Mouse (Mus musculus) midbrain, embryonic 16.5 days (tissue): ENCODE data around the gene Tcf7l2. TPM values are rescaled to one million over a fixed set of nuclear protein-coding genes. Genes with fewer than 3 reads are reported as not detected.

Experiments used
- ATAC-seq: fragments of 200-750 bp; cut with Nextera tagmentation; 2 replicates; pipeline ENCODE4 v1.8.0; 2017; ENCODE audit warnings: moderate TSS enrichment
- H3K27ac ChIP-seq: fragments of 300-500 bp; sonication (generic); 2 replicates; pipeline ENCODE4 v1.5.1; 2014; ENCODE audit warnings: mild to moderate bottlenecking, low read length, mixed read lengths
- H3K27me3 ChIP-seq: fragments of 300-500 bp; sonication (generic); 2 replicates; pipeline ENCODE4 v1.6.1; 2014; ENCODE audit warnings: low read depth, low read length, mixed read lengths; ENCODE audit not compliant: control insufficient read depth, insufficient read depth
- H3K36me3 ChIP-seq: fragments of 300-500 bp; sonication (generic); 2 replicates; pipeline ENCODE4 v1.6.1; 2014; ENCODE audit warnings: mild to moderate bottlenecking, low read length, moderate library complexity, mixed read lengths; ENCODE audit not compliant: control insufficient read depth, insufficient read depth
- H3K4me1 ChIP-seq: fragments of 300-500 bp; sonication (generic); 2 replicates; pipeline ENCODE4 v1.6.1; 2014; ENCODE audit warnings: mild to moderate bottlenecking, low read length, mixed read lengths; ENCODE audit not compliant: control insufficient read depth, insufficient read depth
- H3K4me2 ChIP-seq: fragments of 300-500 bp; sonication (generic); 2 replicates; pipeline ENCODE4 v1.6.1; 2014; ENCODE audit warnings: mild to moderate bottlenecking, low read length, mixed read lengths
- H3K4me3 ChIP-seq: fragments of 300-500 bp; sonication (generic); 2 replicates; pipeline ENCODE4 v1.5.1; 2014; ENCODE audit warnings: low read depth, mild to moderate bottlenecking, low read length, moderate library complexity, mixed read lengths
- H3K9ac ChIP-seq: fragments of 300-500 bp; sonication (generic); 2 replicates; pipeline ENCODE4 v1.6.1; 2014; ENCODE audit warnings: low read depth, low read length, mixed read lengths
- H3K9me3 ChIP-seq: fragments of 300-500 bp; sonication (generic); replicated peaks from 2 replicates; pipeline ENCODE4 v1.6.1; 2014; ENCODE audit warnings: mild to moderate bottlenecking, low read length, mixed read lengths; ENCODE audit not compliant: control insufficient read depth, poor library complexity, severe bottlenecking
- WGBS: fragments of 180-500 bp; shearing (Covaris S2); extraction: QIAGEN DNeasy Blood & Tissue Kit; methylation state at CpG from one replicate; pipeline ENCODE4 v1.1.7; 2014; 5-methylcytosine and 5-hydroxymethylcytosine counted together
- polyA plus RNA-seq: library from polyadenylated mRNA; unstranded; fragments of >200 nt; fragmentation: Nextera tagmentation; extraction: Ambion mirVana; gene quantifications from 2 replicates; pipeline ENCODE4 v1.2.1, GENCODE M21; 2015

The Tcf7l2 gene
- polyA plus RNA-seq, 1 experiment from 2014 or later = 824 TPM

- 68% methylated on average over 11 of the region's 11 CpGs for WGBS
- Histone ChIP-seq H3K4me1 (peaks cover 39% of the 10 kb centered on the region), H3K36me3 (no peaks in the 10 kb centered on the region), H3K27me3 (no peaks in the 10 kb centered on the region), H3K4me2 (no peak overlapping the region; the same call in 1 of the 2 replicates), H3K27ac (no peak overlapping the region), H3K9ac (no peak overlapping the region), H3K4me3 (no peak overlapping the region), H3K9me3 (no peaks in the 10 kb centered on the region)
- ATAC-seq = no peak
Observed at GRCm38 (mm10) chr19:55768889-55769288, 27.3 kb downstream of the Tcf7l2 start.

- Histone ChIP-seq H3K36me3 (no peaks in the 10 kb centered on the region), H3K4me1 (peaks cover 39% of the 10 kb centered on the region), H3K4me3 (no peak overlapping the region), H3K9me3 (no peaks in the 10 kb centered on the region), H3K27me3 (no peaks in the 10 kb centered on the region), H3K27ac (peak overlapping the region; percentile 66), H3K9ac (no peak overlapping the region), H3K4me2 (peak overlapping the region; percentile 27; the same call in 1 of the 2 replicates)
- WGBS = 29% methylated on average over 4 of the region's 4 CpGs
- ATAC-seq = no peak
Observed at GRCm38 (mm10) chr19:55774334-55774733, 32.7 kb downstream of the Tcf7l2 start.

GRCm38 (mm10) chr19:55774824-55775223 lies 33.2 kb downstream of the Tcf7l2 start:
- Histone ChIP-seq H3K4me3 (no peak overlapping the region), H3K27me3 (no peaks in the 10 kb centered on the region), H3K4me1 (peaks cover 43% of the 10 kb centered on the region), H3K9me3 (no peaks in the 10 kb centered on the region), H3K27ac (peak overlapping the region; percentile 13; the same call in 1 of the 2 replicates), H3K36me3 (no peaks in the 10 kb centered on the region), H3K4me2 (no peak overlapping the region), H3K9ac (no peak overlapping the region)
- WGBS = 63% methylated on average over 7 of the region's 7 CpGs
- no peak for ATAC-seq

- Histone ChIP-seq H3K36me3 (no peaks in the 10 kb centered on the region), H3K9ac (no peak overlapping the region; the same call in 1 of the 2 replicates), H3K9me3 (no peaks in the 10 kb centered on the region), H3K4me3 (no peak overlapping the region), H3K27ac (peak overlapping the region; percentile 39), H3K4me1 (peaks cover 43% of the 10 kb centered on the region), H3K27me3 (no peaks in the 10 kb centered on the region), H3K4me2 (no peak overlapping the region)
- 74% methylated on average over 10 of the region's 10 CpGs for WGBS
- ATAC-seq = no peak
Observed at GRCm38 (mm10) chr19:55779871-55780270, 38.3 kb downstream of the Tcf7l2 start.

- Histone ChIP-seq H3K36me3 (no peaks in the 10 kb centered on the region), H3K27me3 (no peaks in the 10 kb centered on the region), H3K4me2 (no peak overlapping the region), H3K9me3 (no peaks in the 10 kb centered on the region), H3K4me3 (no peak overlapping the region), H3K4me1 (peaks cover 52% of the 10 kb centered on the region), H3K27ac (no peak overlapping the region), H3K9ac (no peak overlapping the region)
- WGBS = 58% methylated on average over 10 of the region's 10 CpGs
- ATAC-seq = no peak
Observed at GRCm38 (mm10) chr19:55781087-55781486, 39.5 kb downstream of the Tcf7l2 start.

- 64% methylated on average over 8 of the region's 8 CpGs for WGBS
- no peak overlapping the region for H3K9ac ChIP-seq
- no peak overlapping the region for H3K27ac ChIP-seq
- no peak overlapping the region for H3K4me3 ChIP-seq
- no peak for ATAC-seq
- H3K9me3 ChIP-seq = no peaks in the 10 kb centered on the region
- no peaks in the 10 kb centered on the region for H3K27me3 ChIP-seq
- peaks cover 53% of the 10 kb centered on the region for H3K4me1 ChIP-seq
- H3K36me3 ChIP-seq = no peaks in the 10 kb centered on the region
- no peak overlapping the region for H3K4me2 ChIP-seq
Observed at GRCm38 (mm10) chr19:55781681-55782080, 40.1 kb downstream of the Tcf7l2 start.

GRCm38 (mm10) chr19:55784796-55785418 lies 43.3 kb downstream of the Tcf7l2 start:
- H3K4me3 ChIP-seq = no peak overlapping the region
- H3K9me3 ChIP-seq = no peaks in the 10 kb centered on the region
- no peak for ATAC-seq
- H3K27me3 ChIP-seq = no peaks in the 10 kb centered on the region
- no peaks in the 10 kb centered on the region for H3K36me3 ChIP-seq
- no peak overlapping the region for H3K4me2 ChIP-seq
- WGBS = 84% methylated on average over 21 of the region's 21 CpGs
- H3K27ac ChIP-seq = no peak overlapping the region
- peaks cover 42% of the 10 kb centered on the region for H3K4me1 ChIP-seq
- no peak overlapping the region for H3K9ac ChIP-seq

GRCm38 (mm10) chr19:55787420-55787819 lies 45.8 kb downstream of the Tcf7l2 start:
- 83% methylated on average over 13 of the region's 13 CpGs for WGBS
- no peak overlapping the region for H3K9ac ChIP-seq
- peaks cover 52% of the 10 kb centered on the region for H3K4me1 ChIP-seq
- no peaks in the 10 kb centered on the region for H3K9me3 ChIP-seq
- H3K4me3 ChIP-seq = no peak overlapping the region
- ATAC-seq = no peak
- no peaks in the 10 kb centered on the region for H3K36me3 ChIP-seq
- no peaks in the 10 kb centered on the region for H3K27me3 ChIP-seq
- no peak overlapping the region for H3K27ac ChIP-seq
- H3K4me2 ChIP-seq = no peak overlapping the region

- H3K9me3 ChIP-seq = no peaks in the 10 kb centered on the region
- H3K4me1 ChIP-seq = peaks cover 46% of the 10 kb centered on the region
- peak overlapping the region; percentile 53; the same call in 1 of the 2 replicates for H3K27ac ChIP-seq
- no peak overlapping the region for H3K4me2 ChIP-seq
- no peaks in the 10 kb centered on the region for H3K36me3 ChIP-seq
- ATAC-seq = no peak
- H3K9ac ChIP-seq = no peak overlapping the region
- 11% methylated on average over 7 of the region's 7 CpGs for WGBS
- no peaks in the 10 kb centered on the region for H3K27me3 ChIP-seq
- H3K4me3 ChIP-seq = no peak overlapping the region
Observed at GRCm38 (mm10) chr19:55788285-55788904, 46.8 kb downstream of the Tcf7l2 start.
